Mouse (Mus musculus) liver, adult 2 months (tissue): ENCODE data around the gene Cfap97d1.

Experiments
- CTCF ChIP-seq: fragments of 200-500 bp; IDR thresholded peaks from 2 replicates; pipeline ENCODE4 v1.5.1; 2011; ENCODE audit warnings: low read depth, low read length, control low read depth
- POLR2A ChIP-seq: fragments of 200-500 bp; IDR thresholded peaks from 2 replicates; pipeline ENCODE4 v1.6.1; 2011; ENCODE audit warnings: low read length, control low read depth; ENCODE audit not compliant: insufficient read depth; ENCODE audit errors: extremely low read depth

DNA sequence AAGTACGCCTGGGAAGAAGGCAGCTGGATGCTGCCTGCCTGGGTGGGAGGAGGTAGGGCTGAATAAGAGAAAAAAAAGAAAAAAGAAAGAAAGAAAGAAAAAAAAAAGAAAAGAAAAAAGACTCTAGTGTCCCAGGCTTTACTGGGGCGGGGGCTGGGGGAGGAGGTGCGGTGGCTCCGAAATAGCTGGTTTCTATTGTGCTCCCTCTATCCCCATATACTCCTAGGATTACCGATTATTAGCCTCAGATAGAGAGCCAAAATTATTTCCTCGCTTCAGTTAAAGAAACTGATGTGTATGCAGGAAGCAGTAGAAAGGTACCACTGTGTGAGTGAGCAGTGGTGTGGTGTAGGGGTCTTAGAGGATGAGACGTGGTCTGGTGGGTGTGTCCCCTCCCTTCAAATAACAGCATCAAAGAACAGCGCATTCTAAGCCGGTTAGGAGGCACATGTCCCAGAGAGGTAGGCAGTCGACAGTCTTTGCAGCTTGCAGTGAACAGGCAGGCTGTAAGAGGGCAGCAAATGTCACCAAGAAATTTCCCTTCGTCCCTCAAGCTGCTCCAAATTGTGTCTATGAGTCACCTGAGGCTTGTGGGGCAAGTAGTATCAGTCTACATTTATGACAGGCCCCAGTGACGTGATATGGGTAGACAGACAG, 43.4 kb downstream of the Cfap97d1 start:
- no peak for TF ChIP-seq CTCF
- TF ChIP-seq POLR2A: no peak
